Mouse (Mus musculus): Measurements from ENCODE around the gene Trit1. TPM values are rescaled to one million over a fixed set of nuclear protein-coding genes. Genes with fewer than 3 reads are reported as not detected.

Gene Trit1
- polyA plus RNA-seq, 1 experiment: 16.2 TPM

Other genes starting within 250 kb of the Trit1 start
- gene Ppt1, start 180.4 kb upstream of the Trit1 start, polyA plus RNA-seq (2012; rRNA removed): 85.3 and 85.8 TPM in 2 replicates
- 129 and 179 TPM in 2 replicates for gene Cap1, start 130.5 kb upstream of the Trit1 start, polyA plus RNA-seq (2012; rRNA removed)
- gene Mfsd2a, start 55.4 kb upstream of the Trit1 start, polyA plus RNA-seq (2012; rRNA removed): 3.7 and 5.0 TPM in 2 replicates
- 50.5 and 53.6 TPM in 2 replicates for gene Mycl, start 20.9 kb upstream of the Trit1 start, polyA plus RNA-seq (2012; rRNA removed)
- gene Bmp8b, start 88.6 kb downstream of the Trit1 start, polyA plus RNA-seq (2012; rRNA removed): 0.74 and 1.3 TPM in 2 replicates
- gene Oxct2b, start 99.7 kb downstream of the Trit1 start, polyA plus RNA-seq (2012; rRNA removed): 0.21 and 0.33 TPM in 2 replicates
- gene Ppie, start 123.4 kb downstream of the Trit1 start, polyA plus RNA-seq (2012; rRNA removed): 35.6 and 35.8 TPM in 2 replicates
- 0.12 TPM in 2 replicates for gene Hpcal4, start 166.6 kb downstream of the Trit1 start, polyA plus RNA-seq (2012; rRNA removed)
- 0.04 and 0.22 TPM in 2 replicates for gene Nt5c1a, start 184.9 kb downstream of the Trit1 start, polyA plus RNA-seq (2012; rRNA removed)
- gene Heyl, start 217.0 kb downstream of the Trit1 start, polyA plus RNA-seq (2012; rRNA removed): 2.0 and 3.3 TPM in 2 replicates
- gene Pabpc4, start 245.8 kb downstream of the Trit1 start, polyA plus RNA-seq (2012; rRNA removed): 46.1 and 56.9 TPM in 2 replicates